Mouse (Mus musculus) cerebellum, adult 11-12 months (tissue): ENCODE results near the gene Mgat3.

Experiments used
- DNase-seq: peaks from one replicate; pipeline ENCODE4 v3.0.0; 2022

The Mgat3 gene

GRCm38 (mm10) chr15:80232331-80232730 is 58.8 kb downstream of the Mgat3 start:
- no peak for DNase-seq

GRCm38 (mm10) chr15:80233053-80233452 is 59.5 kb downstream of the Mgat3 start:
- no peak for DNase-seq

GRCm38 (mm10) chr15:80233733-80234509 is 60.4 kb downstream of the Mgat3 start, which contains the start of gene Mief1:
Gene Mief1 (plus strand): TSS chr15:80234018.
- peak; percentile 98 for DNase-seq

- no peak for DNase-seq
Measured at GRCm38 (mm10) chr15:80235535-80235934, 62.0 kb downstream of the Mgat3 start, which contains the start of gene AC140267.1. Gene AC140267.1 (plus strand): TSS chr15:80235835.

GRCm38 (mm10) chr15:80248135-80248534 is 74.6 kb downstream of the Mgat3 start:
- peak; percentile 71 for DNase-seq

GRCm38 (mm10) chr15:80248596-80248995 is 75.1 kb downstream of the Mgat3 start:
- DNase-seq: no peak

GRCm38 (mm10) chr15:80249672-80250071 is 76.2 kb downstream of the Mgat3 start:
- DNase-seq: no peak

- DNase-seq: no peak
Measured at GRCm38 (mm10) chr15:80250586-80250985, 77.1 kb downstream of the Mgat3 start.

GRCm38 (mm10) chr15:80253530-80253929 is 80.0 kb downstream of the Mgat3 start:
- DNase-seq: no peak

- peak; percentile 53 for DNase-seq
Measured at GRCm38 (mm10) chr15:80254207-80254606, 80.7 kb downstream of the Mgat3 start.

GRCm38 (mm10) chr15:80254847-80255645 is 81.5 kb downstream of the Mgat3 start, which contains the start of gene Atf4:
Gene Atf4 (plus strand): TSS chr15:80255184.
- peak; percentile 100 for DNase-seq

GRCm38 (mm10) chr15:80255646-80256121 is 82.2 kb downstream of the Mgat3 start:
- peak; percentile 79 for DNase-seq

- no peak for DNase-seq
Measured at GRCm38 (mm10) chr15:80256242-80256641, 82.7 kb downstream of the Mgat3 start.

- no peak for DNase-seq
Measured at GRCm38 (mm10) chr15:80256656-80257601, 83.4 kb downstream of the Mgat3 start.

- DNase-seq: peak; percentile 67
Measured at GRCm38 (mm10) chr15:80257602-80258239, 84.2 kb downstream of the Mgat3 start.

GRCm38 (mm10) chr15:80258240-80259170 is 85.0 kb downstream of the Mgat3 start:
- DNase-seq: no peak

- no peak for DNase-seq
Measured at GRCm38 (mm10) chr15:80259406-80260045, 86.0 kb downstream of the Mgat3 start.

GRCm38 (mm10) chr15:80260677-80261076 is 87.2 kb downstream of the Mgat3 start:
- DNase-seq: peak; percentile 86

- DNase-seq: no peak
Measured at GRCm38 (mm10) chr15:80261100-80261499, 87.6 kb downstream of the Mgat3 start.
